ENCODE assay signal across 14 mouse cellular contexts in genomic region chr10:42144176-42144575, GRCm38 (mm10).
"Had no signal": no experiment of that assay in that cellular context is flagged by ENCODE, and none has a peak within 500 bp of the region (broad histone marks: within the 10 kb centered on the region; RNA-seq: fewer than 3 reads in every experiment).

No protein-coding gene starts in this region.

- H3K4me1 ChIP-seq: midbrain, embryonic 12.5 days; neural tube, embryonic 13.5 days had no signal

- H3K9ac ChIP-seq: limb, embryonic 15.5 days; liver, embryonic 12.5 days; lung, embryonic 14.5 days; midbrain, embryonic 12.5 days; neural tube, embryonic 13.5 days had no signal

- ATAC-seq: intestine, embryonic 16.5 days; liver, embryonic 12.5 days; midbrain, embryonic 16.5 days had no signal

- DNase-seq: kidney, adult 2 months; kidney, postnatal 25 days; layer of hippocampus, adult 9-11 months; layer of hippocampus, postnatal 36 days; lung, embryonic 14.5 days; retina, postnatal 1 day; right cerebral cortex, postnatal 14 days; thymus, postnatal 36 days had no signal

- H3K4me2 ChIP-seq: limb, embryonic 15.5 days; liver, embryonic 12.5 days; lung, embryonic 14.5 days; midbrain, embryonic 12.5 days; neural tube, embryonic 13.5 days had no signal

- H3K27ac ChIP-seq: limb, embryonic 15.5 days; liver, embryonic 12.5 days; midbrain, embryonic 12.5 days; neural tube, embryonic 13.5 days had no signal

- H3K36me3 ChIP-seq: limb, embryonic 15.5 days; liver, embryonic 12.5 days; midbrain, embryonic 12.5 days; neural tube, embryonic 13.5 days had no signal

- H3K4me3 ChIP-seq: limb, embryonic 15.5 days; liver, embryonic 12.5 days; midbrain, embryonic 12.5 days; neural tube, embryonic 13.5 days had no signal

- H3K27me3 ChIP-seq: limb, embryonic 15.5 days; liver, embryonic 12.5 days; midbrain, embryonic 12.5 days; neural tube, embryonic 13.5 days had no signal

- H3K9me3 ChIP-seq: limb, embryonic 15.5 days; liver, embryonic 12.5 days; midbrain, embryonic 12.5 days; neural tube, embryonic 13.5 days had no signal
